Mouse (Mus musculus): ENCODE measurements around the gene Hs6st1.

The Hs6st1 gene

GRCm38 (mm10) chr1:36064861-36065760, 3.1 kb upstream of the Hs6st1 start:
- in situ Hi-C loops (cut with MboI, MseI), result loop anchor here (10.0 kb wide), 1 partner anchor 220 kb away; no protein-coding TSS in a partner anchor

DNA sequence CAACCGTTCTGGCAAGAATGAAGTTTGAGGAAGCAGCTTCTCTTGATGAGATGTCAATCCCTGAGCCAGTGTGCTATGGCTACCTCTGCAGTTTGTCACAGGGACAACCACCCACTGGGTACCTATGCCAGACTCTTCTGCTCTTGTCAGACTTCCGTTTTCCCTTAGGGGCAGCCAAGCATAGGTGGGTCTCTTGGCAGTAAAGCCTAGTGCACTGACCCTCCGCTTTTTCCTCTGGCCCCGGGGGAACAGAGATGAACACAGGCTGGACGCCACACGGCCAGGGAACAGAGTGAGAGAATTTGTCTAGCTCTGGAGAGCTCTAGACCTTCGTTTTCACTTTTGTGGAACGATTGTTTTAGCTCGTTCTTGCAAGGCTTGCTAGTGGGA, 2.4 kb upstream of the Hs6st1 start:
- in situ Hi-C loops (cut with MboI, MseI), result loop anchor here (10.0 kb wide), 1 partner anchor 221 kb away; no protein-coding TSS in a partner anchor

DNA sequence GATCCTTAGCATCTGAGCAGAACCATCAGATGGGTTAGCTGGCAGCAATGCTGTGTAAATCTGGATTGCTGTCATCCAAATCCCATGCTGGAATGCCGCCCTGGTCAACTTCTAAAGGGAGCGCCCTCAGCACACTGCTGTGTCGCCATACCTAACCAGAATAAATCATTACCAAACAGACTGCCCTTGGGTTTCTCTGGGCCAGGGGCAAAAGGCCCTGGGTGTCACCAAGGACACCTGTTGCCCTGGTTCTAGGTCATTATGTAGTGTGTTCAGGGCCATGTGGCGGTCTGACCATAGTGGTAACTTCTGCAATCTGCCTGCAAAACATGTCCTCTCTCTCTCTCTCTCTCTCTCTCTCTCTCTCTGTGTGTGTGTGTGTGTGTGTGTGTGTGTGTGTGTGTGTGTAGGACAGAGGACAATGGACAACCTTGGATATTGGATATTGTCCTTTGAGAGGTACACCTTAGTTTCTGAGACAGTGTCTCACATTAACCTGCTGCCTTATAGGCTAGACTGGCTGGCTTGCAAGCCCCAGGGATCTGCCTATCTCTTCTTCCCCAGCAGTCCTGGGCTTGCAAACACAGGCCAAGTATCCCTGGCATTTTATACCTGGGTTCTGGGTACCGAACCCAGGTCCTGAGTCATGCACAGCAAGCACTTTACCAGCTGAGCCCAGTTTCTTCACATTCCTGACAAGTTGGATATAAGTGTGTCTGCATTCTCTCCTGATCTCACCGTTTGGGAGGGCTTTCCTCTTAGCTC, 1.8 kb upstream of the Hs6st1 start:
- in situ Hi-C loops (cut with MboI, MseI), result loop anchor here (10.0 kb wide), 1 partner anchor 222 kb away; no protein-coding TSS in a partner anchor

- in situ Hi-C loops (cut with MboI, MseI), result loop anchor here (10.0 kb wide), 1 partner anchor 222 kb away; no protein-coding TSS in a partner anchor
Observed at GRCm38 (mm10) chr1:36067201-36067600, 999 bp upstream of the Hs6st1 start.

- in situ Hi-C loops (cut with MboI, MseI), result loop anchor here (10.0 kb wide), 1 partner anchor 223 kb away; no protein-coding TSS in a partner anchor
Observed at GRCm38 (mm10) chr1:36067611-36068010, 589 bp upstream of the Hs6st1 start.

GRCm38 (mm10) chr1:36068531-36069120, 426 bp downstream of the Hs6st1 start:
- in situ Hi-C loops (cut with MboI, MseI), result loop anchor here (10.0 kb wide), 1 partner anchor 224 kb away; no protein-coding TSS in a partner anchor

GRCm38 (mm10) chr1:36069291-36069771, 1.1 kb downstream of the Hs6st1 start:
- in situ Hi-C loops (cut with MboI, MseI), result loop anchor here (10.0 kb wide), 1 partner anchor 225 kb away; no protein-coding TSS in a partner anchor

- in situ Hi-C loops (cut with MboI, MseI), result no loop called here
Observed at GRCm38 (mm10) chr1:36070190-36070589, 2.0 kb downstream of the Hs6st1 start.

DNA sequence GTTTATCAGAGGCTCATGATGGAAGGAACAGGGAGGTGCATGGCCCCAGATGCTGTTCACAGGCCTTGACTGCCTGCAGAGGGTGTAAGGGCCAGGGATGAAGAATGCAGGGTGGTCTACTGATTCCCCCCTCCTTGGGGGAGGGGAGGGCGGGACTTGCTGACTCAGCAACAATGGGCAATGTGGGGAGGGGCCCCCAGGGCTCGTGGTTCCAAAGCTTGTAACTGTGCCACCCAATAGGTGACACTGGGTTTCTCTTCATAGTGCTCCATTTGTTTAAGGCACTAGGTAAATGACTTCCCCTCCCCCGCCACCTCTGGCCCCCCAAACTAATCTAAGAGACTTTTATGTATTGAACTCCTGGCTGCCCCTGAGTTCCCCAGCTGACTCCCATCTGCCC, 2.5 kb downstream of the Hs6st1 start:
- in situ Hi-C loops (cut with MboI, MseI), result no loop called here

DNA sequence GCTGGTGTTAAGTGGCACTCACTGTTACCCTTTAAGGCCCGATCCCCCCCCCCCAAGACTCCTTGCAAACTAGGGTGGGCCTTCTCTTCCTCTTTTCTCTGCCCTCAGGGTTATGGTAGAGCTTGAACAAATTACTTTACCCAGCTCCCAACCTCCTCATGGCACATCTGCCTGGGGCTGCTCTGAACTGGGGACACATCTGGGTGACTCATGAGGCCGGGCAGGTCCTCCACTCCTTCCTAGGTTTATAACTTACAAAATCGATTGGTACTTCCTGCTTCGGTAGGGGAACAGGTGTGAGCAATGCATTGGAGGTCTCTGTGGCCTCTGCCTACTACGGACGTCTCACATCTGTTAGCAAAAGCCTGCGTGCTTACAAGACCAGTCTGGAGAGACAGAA, 3.0 kb downstream of the Hs6st1 start:
- in situ Hi-C loops (cut with MboI, MseI), result no loop called here

- in situ Hi-C loops (cut with MboI, MseI), result no loop called here
Observed at GRCm38 (mm10) chr1:36071611-36072010, 3.4 kb downstream of the Hs6st1 start.

- in situ Hi-C loops (cut with MboI, MseI), result no loop called here
Observed at GRCm38 (mm10) chr1:36072588-36073556, 4.7 kb downstream of the Hs6st1 start.

DNA sequence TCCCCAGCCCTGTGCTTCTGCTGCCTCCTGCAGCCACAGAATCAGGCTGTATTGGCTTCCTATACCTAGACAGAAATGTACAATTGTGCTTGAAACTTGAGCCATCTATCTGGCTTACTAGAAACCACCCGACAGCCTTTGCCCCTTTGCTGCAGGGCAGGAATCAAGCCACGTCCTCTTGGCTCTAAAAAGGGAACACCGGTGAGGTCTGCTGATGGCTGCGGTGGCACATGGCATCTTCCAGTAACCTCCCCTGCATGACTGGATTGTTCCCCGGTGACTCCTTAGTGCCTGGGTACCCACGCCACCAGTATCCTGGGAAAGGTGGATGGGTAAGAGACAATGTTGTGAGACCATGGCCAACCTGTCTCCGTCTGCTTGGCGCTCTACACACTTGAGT, 5.4 kb downstream of the Hs6st1 start:
- in situ Hi-C loops (cut with MboI, MseI), result no loop called here

DNA sequence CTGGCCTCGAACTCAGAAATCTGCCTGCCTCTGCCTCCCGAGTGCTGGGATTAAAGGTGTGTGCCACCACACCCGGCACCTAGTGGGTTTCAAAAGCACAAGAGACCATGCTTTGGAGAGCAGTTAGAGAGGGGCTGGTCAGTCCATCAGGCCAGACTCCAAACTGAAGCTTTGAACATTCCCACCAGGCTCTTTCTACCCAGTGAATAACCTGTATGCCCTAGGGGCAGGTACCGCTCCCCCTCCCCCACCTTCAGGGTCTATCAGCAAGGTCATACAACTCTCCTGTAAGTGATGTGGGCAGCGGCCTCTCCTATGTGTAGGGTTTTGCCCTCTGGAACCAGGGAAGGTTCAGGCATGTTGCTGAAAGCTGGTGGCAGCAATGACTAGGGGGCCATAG, 6.0 kb downstream of the Hs6st1 start:
- in situ Hi-C loops (cut with MboI, MseI), result no loop called here

DNA sequence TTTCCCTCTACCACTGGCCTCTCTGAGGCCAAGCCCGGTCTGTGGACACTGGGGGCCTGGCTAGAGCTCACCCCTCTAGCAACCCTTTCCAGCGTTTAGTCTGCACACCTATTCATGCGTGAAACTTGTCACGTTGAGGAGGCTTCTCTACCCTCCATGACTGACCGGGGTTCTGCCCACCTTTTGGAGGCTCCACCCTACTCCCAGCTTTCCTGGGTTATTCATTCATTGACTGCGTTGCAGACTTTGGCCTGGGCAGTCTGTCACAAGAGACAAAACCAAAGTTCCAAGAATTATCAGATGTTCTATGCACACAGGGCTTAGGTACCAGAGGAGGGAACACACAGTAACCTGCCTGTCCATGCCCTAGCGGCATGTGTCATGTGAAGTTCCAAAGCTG, 6.8 kb downstream of the Hs6st1 start:
- in situ Hi-C loops (cut with MboI, MseI), result no loop called here

- in situ Hi-C loops (cut with MboI, MseI), result no loop called here
Observed at GRCm38 (mm10) chr1:36075652-36076051, 7.5 kb downstream of the Hs6st1 start.

DNA sequence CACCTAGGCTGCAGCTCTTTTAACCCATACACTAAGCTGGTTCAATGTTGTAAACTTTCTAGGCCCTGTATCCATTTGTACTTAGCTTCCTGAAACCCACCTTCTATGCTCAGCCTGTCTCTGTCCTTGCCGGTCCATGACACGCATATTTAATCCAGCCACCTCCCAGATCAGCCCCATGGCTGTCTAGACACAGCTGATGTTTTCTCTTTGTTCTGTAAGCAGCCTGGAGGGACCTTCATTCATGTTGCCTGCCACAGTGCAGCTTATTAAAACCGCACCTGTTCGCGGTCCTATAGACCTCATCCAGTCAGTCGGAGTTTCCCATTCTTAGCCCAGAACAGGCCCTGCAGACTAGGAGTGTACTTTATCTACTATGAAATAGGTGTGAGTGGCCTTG, 8.9 kb downstream of the Hs6st1 start:
- in situ Hi-C loops (cut with MboI, MseI), result no loop called here

DNA sequence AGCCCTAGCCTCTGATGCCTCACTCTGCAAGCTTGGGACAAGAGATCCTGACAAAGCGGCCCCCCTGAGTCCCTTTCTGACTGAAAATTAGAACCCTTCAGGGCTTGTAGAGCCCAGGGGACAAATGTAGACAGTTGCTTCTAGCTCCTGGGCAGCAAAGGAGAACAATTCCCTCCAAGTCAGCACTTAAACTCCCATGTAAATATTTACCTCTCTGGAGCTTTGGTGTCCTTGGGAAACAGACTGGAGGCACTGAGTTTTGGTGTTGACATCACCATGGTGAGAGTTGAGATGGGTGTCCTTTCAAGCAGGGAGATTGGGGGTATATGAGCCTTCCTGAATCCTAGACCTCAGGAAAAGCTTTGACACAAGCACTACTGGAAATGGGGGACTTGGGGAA, 10.1 kb downstream of the Hs6st1 start:
- in situ Hi-C loops (cut with MboI, MseI), result no loop called here

- in situ Hi-C loops (cut with MboI, MseI), result no loop called here
Observed at GRCm38 (mm10) chr1:36079679-36080078, 11.5 kb downstream of the Hs6st1 start.

GRCm38 (mm10) chr1:36080974-36081373, 12.8 kb downstream of the Hs6st1 start:
- in situ Hi-C loops (cut with MboI, MseI), result no loop called here

GRCm38 (mm10) chr1:36082184-36082583, 14.0 kb downstream of the Hs6st1 start:
- in situ Hi-C loops (cut with MboI, MseI), result no loop called here

Data from T-helper 1 cell (primary cell).